Mouse (Mus musculus) embryonic facial prominence, embryonic 12.5 days (tissue): Measurements from ENCODE around the gene Mycbpap. TPM values are rescaled to one million over a fixed set of nuclear protein-coding genes. Genes with fewer than 3 reads are reported as not detected.
A peak's percentile ranks its signal among the peaks of the same experiment; 100 is the strongest.

ENCODE experiments used
- ATAC-seq: fragments of 200-750 bp; cut with Nextera tagmentation; 2 replicates; pipeline ENCODE4 v1.8.0; 2017; ENCODE audit not compliant: insufficient number of reproducible peaks, insufficient read depth, low FRiP score, low TSS enrichment
- H3K27ac ChIP-seq: fragments of 300-500 bp; sonication (generic); 2 replicates; pipeline ENCODE4 v1.5.1; 2016; ENCODE audit warnings: mild to moderate bottlenecking
- H3K27me3 ChIP-seq: fragments of 300-500 bp; sonication (generic); 2 replicates; pipeline ENCODE4 v1.6.1; 2016; ENCODE audit warnings: mild to moderate bottlenecking, moderate library complexity
- H3K36me3 ChIP-seq: fragments of 300-500 bp; sonication (generic); 2 replicates; pipeline ENCODE4 v1.6.1; 2016; ENCODE audit warnings: mild to moderate bottlenecking
- H3K4me1 ChIP-seq: fragments of 300-500 bp; sonication (generic); 2 replicates; pipeline ENCODE4 v1.6.1; 2016
- H3K4me2 ChIP-seq: fragments of 300-500 bp; sonication (generic); replicated peaks from 2 replicates; pipeline ENCODE4 v1.6.1; 2016; ENCODE audit warnings: mild to moderate bottlenecking, moderate library complexity
- H3K4me3 ChIP-seq: fragments of 300-500 bp; sonication (generic); 2 replicates; pipeline ENCODE4 v1.5.1; 2016; ENCODE audit warnings: mild to moderate bottlenecking
- H3K9ac ChIP-seq: fragments of 300-500 bp; sonication (generic); 2 replicates; pipeline ENCODE4 v1.6.1; 2016; ENCODE audit warnings: mild to moderate bottlenecking, moderate library complexity
- H3K9me3 ChIP-seq: fragments of 300-500 bp; sonication (generic); 2 replicates; pipeline ENCODE4 v1.6.1; 2016; ENCODE audit warnings: mild to moderate bottlenecking, moderate library complexity
- WGBS: fragments of 180-500 bp; shearing (Covaris S2); methylation state at CpG from one replicate; pipeline ENCODE4 v1.1.7; 2016; 5-methylcytosine and 5-hydroxymethylcytosine counted together
- polyA plus RNA-seq: library from polyadenylated mRNA; unstranded; fragments of >200 nt; fragmentation: Nextera tagmentation; extraction: Ambion mirVana; gene quantifications from 2 replicates; pipeline ENCODE4 v1.2.1, GENCODE M21; 2016

Mycbpap gene
- 2.5 and 3.7 TPM in 2 replicates for polyA plus RNA-seq

DNA sequence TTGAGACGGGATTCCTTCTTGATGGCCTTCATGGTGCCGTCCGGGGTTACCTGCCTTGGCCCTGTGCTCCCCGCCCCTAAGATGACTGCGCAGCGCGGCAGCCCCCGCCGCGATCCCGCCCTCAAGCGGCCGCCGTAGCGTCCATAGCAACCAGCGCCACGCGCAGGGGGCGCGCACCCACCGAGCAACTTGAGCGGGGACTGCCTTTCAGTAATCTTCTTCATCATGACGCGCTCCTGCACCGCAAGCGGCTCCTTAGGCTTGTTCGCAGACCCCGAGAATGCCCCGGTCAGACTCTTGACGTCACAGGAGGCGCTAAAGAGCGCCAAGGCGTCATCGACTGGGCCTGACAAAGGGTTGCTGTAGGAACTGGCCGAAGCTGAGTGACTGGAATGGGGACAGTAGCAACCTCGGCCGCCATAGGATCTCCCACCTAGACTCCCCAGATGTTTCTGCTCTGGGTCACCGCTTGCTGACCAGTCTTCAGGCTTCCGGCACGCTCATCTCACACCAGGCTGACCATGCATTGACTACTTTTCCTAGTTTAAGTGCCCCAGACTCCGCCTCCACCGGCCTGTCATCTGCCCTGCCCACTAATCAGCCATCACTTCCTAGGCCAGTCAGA lies at the start of gene Mycbpap:
TSS of gene Mycbpap (minus strand) at position 524 of the 625 bp plus-strand sequence.
- no peaks in the 10 kb centered on the region for H3K36me3 ChIP-seq
- H3K4me1 ChIP-seq: peaks cover 8% of the 10 kb centered on the region
- no peaks in the 10 kb centered on the region for H3K9me3 ChIP-seq
- no peak within 1 kb of the TSS for H3K27ac ChIP-seq
- no peaks in the 10 kb centered on the region for H3K27me3 ChIP-seq
- peak within 1 kb of the TSS; percentile 59 for H3K9ac ChIP-seq
- H3K4me3 ChIP-seq: peak within 1 kb of the TSS; percentile 50
- 1% methylated on average over 42 of the region's 42 CpGs for WGBS
- no peak for ATAC-seq
- H3K4me2 ChIP-seq: peak within 1 kb of the TSS; percentile 83

DNA sequence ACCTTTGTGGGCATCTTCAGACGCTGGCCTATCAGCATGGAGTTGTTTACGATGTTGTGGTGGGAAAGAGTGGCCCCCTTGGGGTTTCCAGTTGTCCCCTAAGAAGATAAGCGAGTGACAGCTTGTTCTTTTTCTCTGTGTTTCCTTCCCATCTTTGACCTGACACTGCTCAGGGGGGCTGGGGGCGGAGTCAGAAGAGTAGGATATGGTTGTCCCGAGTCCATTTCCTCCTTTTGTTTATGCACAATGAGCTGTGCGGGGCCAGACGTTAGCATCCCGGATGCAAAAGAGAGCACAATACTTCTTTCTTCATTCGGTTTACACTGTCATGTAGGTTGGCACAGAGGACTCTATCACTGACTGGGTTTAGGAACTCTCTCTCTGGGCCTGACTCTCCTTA lies 49.1 kb upstream of the Mycbpap start:
- ATAC-seq: no peak
- H3K4me1 ChIP-seq: no peaks in the 10 kb centered on the region
- H3K9me3 ChIP-seq: no peaks in the 10 kb centered on the region
- H3K4me2 ChIP-seq: no peak overlapping the region
- no peak overlapping the region for H3K4me3 ChIP-seq
- WGBS: 52% methylated on average over 9 of the region's 9 CpGs
- peaks cover 10% of the 10 kb centered on the region for H3K27me3 ChIP-seq
- no peak overlapping the region for H3K9ac ChIP-seq
- H3K36me3 ChIP-seq: peaks cover 17% of the 10 kb centered on the region; the same call in 1 of the 2 replicates
- H3K27ac ChIP-seq: 0 out of 2 replicates have a peak overlapping the region, but pooled peaks have one; percentile 18

DNA sequence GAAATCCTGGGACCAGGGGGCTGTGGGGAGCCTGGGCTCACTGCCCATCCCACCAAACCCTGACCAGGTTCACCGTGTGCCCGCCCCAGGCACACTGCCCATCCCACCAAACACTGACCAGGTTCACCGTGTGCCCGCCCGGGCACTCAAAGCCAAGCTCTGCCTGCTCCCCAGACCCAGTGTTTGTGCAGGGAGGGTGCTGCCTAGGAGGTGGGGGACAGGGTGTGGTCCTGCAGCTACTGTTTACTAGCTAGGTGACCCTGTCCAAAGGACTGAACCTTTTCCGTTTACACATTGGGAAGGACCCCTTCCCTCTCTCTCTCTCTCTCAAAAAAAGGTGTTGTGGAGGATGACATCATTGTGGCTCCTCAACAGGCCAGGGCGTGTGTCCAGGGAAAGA lies 45.8 kb upstream of the Mycbpap start:
- H3K9ac ChIP-seq: no peak overlapping the region
- no peaks in the 10 kb centered on the region for H3K9me3 ChIP-seq
- peaks cover 17% of the 10 kb centered on the region; the same call in 1 of the 2 replicates for H3K36me3 ChIP-seq
- no peak overlapping the region for H3K4me3 ChIP-seq
- peaks cover 32% of the 10 kb centered on the region for H3K27me3 ChIP-seq
- no peak overlapping the region for H3K4me2 ChIP-seq
- ATAC-seq: no peak
- no peak overlapping the region for H3K27ac ChIP-seq
- 96% methylated on average over 7 of the region's 7 CpGs for WGBS
- peaks cover 16% of the 10 kb centered on the region for H3K4me1 ChIP-seq

DNA sequence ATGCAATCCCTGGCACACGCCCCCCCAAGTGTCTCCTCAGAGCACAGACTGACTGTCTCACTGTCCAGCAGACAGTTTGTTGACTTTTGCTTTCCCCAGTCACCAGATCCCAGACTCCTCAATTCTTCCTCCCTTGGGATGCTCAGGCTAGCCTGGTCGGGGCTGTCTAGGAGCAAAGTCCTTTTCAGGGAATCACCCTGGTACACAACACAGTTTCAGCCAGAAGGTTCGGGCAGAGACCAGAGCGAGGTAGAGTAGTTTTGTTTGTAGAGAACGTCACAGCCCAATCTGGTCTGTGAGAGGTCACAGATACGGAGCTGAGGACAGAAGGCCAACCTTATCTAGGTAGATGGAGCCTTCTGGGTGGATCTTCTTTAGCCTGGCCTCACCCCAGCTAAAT lies 45.0 kb upstream of the Mycbpap start:
- Histone ChIP-seq H3K36me3 (peaks cover 17% of the 10 kb centered on the region; the same call in 1 of the 2 replicates), H3K27me3 (peaks cover 32% of the 10 kb centered on the region), H3K4me3 (no peak overlapping the region), H3K4me2 (no peak overlapping the region), H3K27ac (no peak overlapping the region), H3K9me3 (no peaks in the 10 kb centered on the region), H3K4me1 (peaks cover 16% of the 10 kb centered on the region), H3K9ac (no peak overlapping the region)
- ATAC-seq: no peak
- WGBS: 72% methylated on average over 6 of the region's 6 CpGs

DNA sequence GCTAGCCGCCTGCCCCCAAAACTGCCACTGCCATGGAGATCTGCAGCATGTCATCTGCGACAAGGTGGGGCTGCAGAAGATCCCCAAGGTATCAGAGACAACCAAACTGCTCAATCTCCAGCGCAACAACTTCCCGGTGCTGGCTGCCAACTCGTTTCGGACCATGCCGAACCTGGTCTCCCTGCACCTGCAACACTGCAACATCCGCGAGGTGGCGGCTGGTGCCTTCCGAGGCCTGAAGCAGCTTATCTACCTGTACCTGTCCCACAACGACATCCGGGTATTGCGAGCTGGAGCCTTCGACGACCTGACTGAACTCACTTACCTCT lies 43.6 kb upstream of the Mycbpap start:
- peaks cover 16% of the 10 kb centered on the region for H3K4me1 ChIP-seq
- peak overlapping the region; percentile 27; the same call in 1 of the 2 replicates for H3K9ac ChIP-seq
- peak overlapping the region; percentile 27 for H3K4me3 ChIP-seq
- WGBS: 11% methylated on average over 16 of the region's 16 CpGs
- H3K9me3 ChIP-seq: no peaks in the 10 kb centered on the region
- peaks cover 11% of the 10 kb centered on the region; the same call in 1 of the 2 replicates for H3K36me3 ChIP-seq
- H3K27me3 ChIP-seq: peaks cover 32% of the 10 kb centered on the region
- no peak for ATAC-seq
- H3K27ac ChIP-seq: no peak overlapping the region
- H3K4me2 ChIP-seq: peak overlapping the region; percentile 42

DNA sequence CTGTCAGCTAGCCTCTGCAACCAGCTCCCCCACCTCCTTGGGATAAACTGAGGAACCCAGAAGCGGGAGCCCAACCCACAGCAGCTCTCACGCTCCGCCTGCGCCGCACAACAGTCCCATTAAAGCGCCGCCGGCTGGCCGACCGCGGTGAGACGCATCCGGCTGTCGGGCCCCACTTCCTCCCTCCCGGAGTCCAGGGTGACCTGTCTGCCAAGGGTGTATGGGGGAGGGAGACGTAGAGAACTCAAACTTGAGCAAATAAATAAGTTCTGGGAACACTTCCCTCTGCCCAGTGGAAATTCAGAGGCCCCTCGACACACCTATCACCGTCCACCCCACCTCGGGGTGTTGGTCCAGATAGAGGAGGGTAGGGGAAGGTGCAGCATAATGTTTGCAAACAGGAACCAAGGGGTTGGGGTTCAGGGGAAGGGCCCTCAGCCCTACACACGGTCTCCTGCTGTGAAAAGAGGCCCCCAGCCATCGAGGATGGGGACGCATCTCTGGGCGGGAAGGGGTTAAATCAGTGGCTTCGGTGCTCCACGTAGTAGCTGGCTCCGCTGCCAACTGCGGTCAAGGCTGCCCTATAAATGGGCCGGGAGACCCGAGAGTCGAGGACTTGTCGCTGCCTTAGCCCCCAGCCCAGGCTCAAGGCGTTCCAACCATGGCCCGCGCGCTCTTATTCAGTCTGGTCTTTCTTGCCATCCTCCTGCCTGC lies 43.1 kb upstream of the Mycbpap start, which contains the start of gene Chad:
TSS of gene Chad (plus strand) at position 611 of the 714 bp plus-strand sequence.
- peaks cover 32% of the 10 kb centered on the region for H3K27me3 ChIP-seq
- 3% methylated on average over 35 of the region's 35 CpGs for WGBS
- H3K4me3 ChIP-seq: peak within 1 kb of the TSS; percentile 27
- H3K27ac ChIP-seq: no peak within 1 kb of the TSS
- H3K4me2 ChIP-seq: peak within 1 kb of the TSS; percentile 42
- no peaks in the 10 kb centered on the region for H3K9me3 ChIP-seq
- peaks cover 9% of the 10 kb centered on the region for H3K36me3 ChIP-seq
- H3K4me1 ChIP-seq: peaks cover 16% of the 10 kb centered on the region
- ATAC-seq: no peak
- H3K9ac ChIP-seq: peak within 1 kb of the TSS; percentile 27; the same call in 1 of the 2 replicates

DNA sequence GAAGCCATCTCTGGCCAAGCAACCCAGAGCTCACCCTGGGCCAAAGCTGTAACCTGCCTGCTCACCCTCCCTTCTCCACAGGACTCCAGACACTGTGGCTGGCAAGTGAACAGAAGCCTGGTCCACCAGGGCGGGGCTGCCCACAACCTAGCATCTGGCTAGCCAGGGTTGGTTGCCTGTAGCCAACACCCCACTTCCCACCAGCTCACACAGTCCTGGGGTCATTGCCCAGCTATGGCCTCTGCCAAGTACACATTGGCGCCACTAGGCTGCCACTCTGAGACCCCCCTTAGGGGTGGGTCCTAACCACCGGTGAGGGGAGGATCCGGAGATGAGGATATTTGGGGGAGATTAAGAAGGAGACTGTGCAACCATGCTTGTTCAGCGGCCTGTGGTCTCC lies 42.3 kb upstream of the Mycbpap start:
- WGBS: 61% methylated on average over 5 of the region's 5 CpGs
- Histone ChIP-seq H3K27me3 (peaks cover 32% of the 10 kb centered on the region), H3K27ac (no peak overlapping the region), H3K9ac (0 out of 2 replicates have a peak overlapping the region, but pooled peaks have one; percentile 27), H3K4me1 (peaks cover 16% of the 10 kb centered on the region), H3K4me3 (peak overlapping the region; percentile 27; the same call in 1 of the 2 replicates), H3K36me3 (peaks cover 9% of the 10 kb centered on the region), H3K4me2 (peak overlapping the region; percentile 42), H3K9me3 (no peaks in the 10 kb centered on the region)
- no peak for ATAC-seq

DNA sequence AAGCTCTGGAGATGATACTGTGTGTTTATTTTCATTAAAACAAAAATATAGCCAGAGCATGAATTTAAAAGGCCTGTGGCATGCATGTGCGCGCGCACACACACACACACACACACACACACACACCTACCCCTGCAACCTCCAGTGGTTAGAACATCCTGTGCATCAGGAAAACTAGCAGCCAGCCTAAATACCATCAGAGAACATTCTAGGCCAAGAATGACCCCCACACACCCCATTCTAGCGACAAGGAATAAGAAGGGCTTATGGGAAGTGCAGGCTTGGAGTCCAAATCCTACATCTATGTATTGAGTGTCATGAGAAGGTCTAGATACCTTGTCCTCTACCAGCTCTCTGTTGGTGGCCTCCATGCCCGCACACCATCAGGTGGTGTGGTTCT lies 41.8 kb upstream of the Mycbpap start:
- H3K27ac ChIP-seq: no peak overlapping the region
- no peak overlapping the region for H3K9ac ChIP-seq
- no peaks in the 10 kb centered on the region for H3K9me3 ChIP-seq
- peaks cover 9% of the 10 kb centered on the region; the same call in 1 of the 2 replicates for H3K36me3 ChIP-seq
- no peak overlapping the region for H3K4me3 ChIP-seq
- H3K27me3 ChIP-seq: peaks cover 32% of the 10 kb centered on the region
- no peak overlapping the region for H3K4me2 ChIP-seq
- WGBS: over 99% methylated on average over 5 of the region's 5 CpGs
- H3K4me1 ChIP-seq: peaks cover 16% of the 10 kb centered on the region
- no peak for ATAC-seq

DNA sequence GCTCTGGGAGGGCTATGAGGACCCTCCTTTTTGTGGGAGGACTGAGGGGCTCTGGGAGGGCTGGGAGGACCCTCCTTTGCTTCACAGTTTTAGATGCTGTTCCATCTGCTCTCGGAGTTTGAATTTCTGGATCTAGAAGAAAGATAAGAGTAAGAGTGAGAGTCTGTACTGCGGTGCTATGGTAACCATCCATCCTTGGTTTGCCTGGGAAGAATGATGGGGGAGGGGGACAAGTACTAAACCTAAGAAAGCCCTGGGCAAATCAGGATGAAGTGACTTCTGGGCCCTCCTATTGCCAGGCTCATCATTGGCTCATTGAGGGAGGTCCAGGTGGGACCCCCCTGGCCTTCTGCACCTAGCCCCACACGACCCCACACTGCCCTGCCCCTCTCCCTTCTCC lies 36.7 kb upstream of the Mycbpap start:
- WGBS: 63% methylated on average over 3 of the region's 3 CpGs
- Histone ChIP-seq H3K4me1 (no peaks in the 10 kb centered on the region), H3K27me3 (no peaks in the 10 kb centered on the region), H3K27ac (no peak overlapping the region), H3K36me3 (peaks cover 9% of the 10 kb centered on the region; the same call in 1 of the 2 replicates), H3K9me3 (no peaks in the 10 kb centered on the region), H3K4me2 (no peak overlapping the region), H3K9ac (no peak overlapping the region), H3K4me3 (no peak overlapping the region)
- ATAC-seq: no peak

DNA sequence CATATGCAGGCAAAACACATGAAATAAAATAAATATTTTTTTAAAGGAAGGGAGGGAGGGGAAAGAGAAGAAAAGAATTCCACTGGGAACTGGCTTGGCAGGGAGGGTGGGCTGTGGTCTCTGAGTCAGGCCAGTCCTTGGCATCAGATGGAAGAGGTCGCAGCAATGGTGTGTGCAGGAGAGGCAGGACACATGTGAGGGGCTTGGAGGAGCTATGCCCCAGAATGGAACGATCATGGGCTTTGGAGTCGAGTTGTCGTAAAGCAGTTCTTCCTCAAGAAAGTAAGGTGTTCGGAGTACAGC lies 28.9 kb upstream of the Mycbpap start:
- H3K27ac ChIP-seq: 0 out of 2 replicates have a peak overlapping the region, but pooled peaks have one; percentile 46

DNA sequence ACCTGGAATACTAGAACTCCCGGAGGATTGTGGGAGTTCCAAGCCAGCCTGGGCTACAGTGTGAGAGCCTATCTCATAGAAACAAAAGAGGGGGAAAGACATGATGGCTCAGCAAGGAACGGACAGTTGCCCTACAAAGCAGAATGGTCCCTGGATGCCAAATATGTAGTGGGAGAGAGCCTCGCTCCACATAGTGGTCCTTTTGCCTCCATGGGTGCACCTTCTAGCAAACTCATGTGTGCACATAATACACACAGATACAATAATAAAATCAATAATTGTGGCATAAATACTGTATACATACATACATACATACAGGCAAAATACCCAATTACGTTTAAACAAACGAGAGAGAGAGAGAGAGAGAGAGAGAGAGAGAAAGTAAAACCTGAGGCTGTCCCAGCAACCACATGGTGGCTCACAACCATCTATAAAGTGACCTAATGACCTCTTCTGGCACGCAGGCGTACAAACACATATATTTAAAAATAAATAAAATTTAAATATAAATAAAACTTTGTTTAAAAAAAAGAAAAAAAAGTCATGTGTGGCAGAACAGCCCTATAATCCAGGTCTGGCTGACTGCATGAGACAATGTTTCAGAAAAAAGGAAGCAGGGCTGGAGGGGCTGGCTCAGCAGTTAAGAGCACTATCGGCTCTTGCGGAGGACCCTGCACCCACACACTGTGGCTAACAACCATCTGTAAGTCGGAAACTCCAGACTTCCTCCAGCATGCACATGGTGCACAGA lies 28.3 kb upstream of the Mycbpap start:
- H3K4me2 ChIP-seq: no peak overlapping the region
- H3K27ac ChIP-seq: 0 out of 2 replicates have a peak overlapping the region, but pooled peaks have one; percentile 46
- WGBS: 76% methylated on average over 10 of the region's 10 CpGs
- no peak for ATAC-seq
- H3K9me3 ChIP-seq: 0 out of 2 replicates have a peak, but pooled peaks cover 4% of the 10 kb centered on the region
- no peak overlapping the region for H3K4me3 ChIP-seq
- no peaks in the 10 kb centered on the region for H3K36me3 ChIP-seq
- H3K27me3 ChIP-seq: no peaks in the 10 kb centered on the region
- peaks cover 10% of the 10 kb centered on the region; the same call in 1 of the 2 replicates for H3K4me1 ChIP-seq
- no peak overlapping the region for H3K9ac ChIP-seq

More for the DNA sequence above, 28.9 kb upstream of the Mycbpap start:
- no peak for ATAC-seq
- no peak overlapping the region for H3K9ac ChIP-seq
- H3K4me1 ChIP-seq: peaks cover 10% of the 10 kb centered on the region; the same call in 1 of the 2 replicates
- H3K4me3 ChIP-seq: no peak overlapping the region
- no peaks in the 10 kb centered on the region for H3K36me3 ChIP-seq
- H3K4me2 ChIP-seq: no peak overlapping the region
- WGBS: 84% methylated on average over 5 of the region's 5 CpGs
- H3K27me3 ChIP-seq: no peaks in the 10 kb centered on the region
- 0 out of 2 replicates have a peak, but pooled peaks cover 4% of the 10 kb centered on the region for H3K9me3 ChIP-seq
